Mouse (Mus musculus) liver, embryonic 14.5 days (tissue): ENCODE measurements around the gene Fbxw11. TPM values are rescaled to one million over a fixed set of nuclear protein-coding genes. Genes with fewer than 3 reads are reported as not detected.

Experiments used
- ATAC-seq: fragments of 200-750 bp; cut with Nextera tagmentation; 2 replicates; pipeline ENCODE4 v1.8.0; 2017; ENCODE audit warnings: moderate number of reproducible peaks, mild to moderate bottlenecking, moderate library complexity; ENCODE audit not compliant: insufficient read depth
- DNase-seq, 3 experiments: peaks; one replicate each; pipeline ENCODE4 v3.0.0-alpha.2; 2012 to 2013; ENCODE audit warnings: low read depth in 3 of 3, low spot score in 3 of 3
- H3K27ac ChIP-seq: fragments of 300-500 bp; sonication (generic); 2 replicates; pipeline ENCODE4 v1.5.1; 2014; ENCODE audit warnings: moderate library complexity, mild to moderate bottlenecking, control low read depth, inconsistent platforms
- H3K27me3 ChIP-seq: fragments of 300-500 bp; sonication (generic); 2 replicates; pipeline ENCODE4 v1.6.1; 2014; ENCODE audit warnings: mild to moderate bottlenecking, low read length, moderate library complexity; ENCODE audit not compliant: control insufficient read depth, insufficient read depth
- H3K36me3 ChIP-seq: fragments of 300-500 bp; sonication (generic); replicated peaks from 2 replicates; pipeline ENCODE4 v1.6.1; 2014; ENCODE audit warnings: low read depth; ENCODE audit not compliant: control insufficient read depth, insufficient read depth
- H3K4me1 ChIP-seq, 2 experiments: fragments of 200-500 bp in 1 of 2; fragments of 300-500 bp in 1 of 2; sonication (generic) in 1 of 2; replicated peaks; 2 replicates each; pipeline ENCODE4 v1.6.1; 2012 to 2014; ENCODE audit warnings: antibody characterized with exemption in 1 of 2, inconsistent platforms in 1 of 2, low read length in 1 of 2; ENCODE audit not compliant: control insufficient read depth in 2 of 2, insufficient read depth in 2 of 2
- H3K4me2 ChIP-seq: fragments of 300-500 bp; sonication (generic); 2 replicates; pipeline ENCODE4 v1.6.1; 2014; ENCODE audit warnings: low read depth, mild to moderate bottlenecking, control low read depth, moderate library complexity
- H3K4me3 ChIP-seq, 2 experiments: fragments of 200-500 bp in 1 of 2; fragments of 300-500 bp in 1 of 2; sonication (generic) in 1 of 2; 2 replicates each; pipeline ENCODE4 v1.5.1; 2012 to 2014; ENCODE audit warnings: low read depth in 2 of 2, low read length in 2 of 2, mild to moderate bottlenecking in 2 of 2, control low read depth in 1 of 2, inconsistent platforms in 1 of 2, moderate library complexity in 1 of 2; ENCODE audit not compliant: insufficient read depth in 1 of 2
- H3K9ac ChIP-seq: fragments of 300-500 bp; sonication (generic); replicated peaks from 2 replicates; pipeline ENCODE4 v1.6.1; 2014; ENCODE audit warnings: mild to moderate bottlenecking, control low read depth, moderate library complexity
- H3K9me3 ChIP-seq: fragments of 300-500 bp; sonication (generic); 2 replicates; pipeline ENCODE4 v1.6.1; 2016; ENCODE audit warnings: low read length, mixed read lengths; ENCODE audit not compliant: control insufficient read depth
- CTCF ChIP-seq: IDR thresholded peaks from 2 replicates; pipeline ENCODE4 v1.5.1; 2016; ENCODE audit warnings: antibody characterized with exemption, low read depth, control low read depth
- EP300 ChIP-seq: IDR thresholded peaks from 2 replicates; pipeline ENCODE4 v1.6.1; 2016; ENCODE audit warnings: antibody characterized with exemption, low read depth
- WGBS: fragments of 180-500 bp; shearing (Covaris S2); extraction: QIAGEN DNeasy Blood & Tissue Kit; methylation state at CpG from one replicate; pipeline ENCODE4 v1.1.7; 2014; ENCODE audit not compliant: insufficient replicate concordance; 5-methylcytosine and 5-hydroxymethylcytosine counted together
- polyA plus RNA-seq, 2 experiments: library from polyadenylated mRNA; depleted of rRNA in 1 of 2; stranded (reverse) in 1 of 2; unstranded in 1 of 2; fragments of >200 nt; fragmentation: Nextera tagmentation in 1 of 2; extraction: Ambion mirVana in 1 of 2; gene quantifications; 2 replicates each; pipeline versions ENCODE4 v1.2.1 to v1.2.3; 2012 to 2014

Fbxw11 gene
- polyA plus RNA-seq, 2 experiments: 10.9 to 13.9 TPM

- H3K4me3 ChIP-seq: no peak overlapping the region
- no peak overlapping the region for H3K4me2 ChIP-seq
- DNase-seq (no peak), ATAC-seq (no peak)
- H3K9me3 ChIP-seq: no peaks in the 10 kb centered on the region
- TF ChIP-seq EP300: no peak
- TF ChIP-seq CTCF: no peak
- H3K9ac ChIP-seq: no peak overlapping the region
- H3K27me3 ChIP-seq: no peaks in the 10 kb centered on the region
- WGBS: 76% methylated on average over 6 of the region's 6 CpGs
- no peaks in the 10 kb centered on the region for H3K36me3 ChIP-seq
- no peaks in the 10 kb centered on the region for H3K4me1 ChIP-seq
- H3K27ac ChIP-seq: no peak overlapping the region
Observed at GRCm38 (mm10) chr11:32612304-32612703, 30.2 kb upstream of the Fbxw11 start.

GRCm38 (mm10) chr11:32614463-32614862 is 28.1 kb upstream of the Fbxw11 start:
- Histone ChIP-seq H3K9me3 (no peaks in the 10 kb centered on the region), H3K27ac (no peak overlapping the region), H3K9ac (no peak overlapping the region), H3K4me1 (peaks cover 0 to 4% of the 10 kb centered on the region in 2 experiments; a peak in 2 of 4 replicates), H3K4me3 (no peak overlapping the region), H3K36me3 (no peaks in the 10 kb centered on the region), H3K4me2 (no peak overlapping the region), H3K27me3 (no peaks in the 10 kb centered on the region)
- no peak for DNase-seq
- no peak for ATAC-seq
- TF ChIP-seq CTCF (no peak), EP300 (no peak)
- whole genome bisulfite sequencing: 92% methylated on average over 29 of the region's 29 CpGs

GRCm38 (mm10) chr11:32615561-32615960 is 27.0 kb upstream of the Fbxw11 start:
- no peak overlapping the region for H3K4me2 ChIP-seq
- H3K9me3 ChIP-seq: no peaks in the 10 kb centered on the region
- DNase-seq: no peak
- no peak overlapping the region for H3K4me3 ChIP-seq
- no peaks in the 10 kb centered on the region for H3K27me3 ChIP-seq
- no peak for ATAC-seq
- 63% methylated on average over 11 of the region's 11 CpGs for WGBS
- no peaks in the 10 kb centered on the region for H3K36me3 ChIP-seq
- TF ChIP-seq EP300: no peak
- TF ChIP-seq CTCF: no peak
- peaks cover 0 to 4% of the 10 kb centered on the region in 2 experiments; a peak in 2 of 4 replicates for H3K4me1 ChIP-seq
- H3K9ac ChIP-seq: no peak overlapping the region
- no peak overlapping the region for H3K27ac ChIP-seq

GRCm38 (mm10) chr11:32616091-32616490 is 26.4 kb upstream of the Fbxw11 start:
- Histone ChIP-seq H3K4me3 (no peak overlapping the region), H3K9me3 (no peaks in the 10 kb centered on the region), H3K27ac (no peak overlapping the region), H3K36me3 (no peaks in the 10 kb centered on the region), H3K9ac (no peak overlapping the region), H3K4me1 (peaks cover 0 to 4% of the 10 kb centered on the region in 2 experiments; a peak in 2 of 4 replicates), H3K4me2 (no peak overlapping the region), H3K27me3 (no peaks in the 10 kb centered on the region)
- WGBS: 76% methylated on average over 6 of the region's 6 CpGs
- DNase-seq (no peak), ATAC-seq (no peak)
- TF ChIP-seq CTCF (no peak), EP300 (no peak)

DNA sequence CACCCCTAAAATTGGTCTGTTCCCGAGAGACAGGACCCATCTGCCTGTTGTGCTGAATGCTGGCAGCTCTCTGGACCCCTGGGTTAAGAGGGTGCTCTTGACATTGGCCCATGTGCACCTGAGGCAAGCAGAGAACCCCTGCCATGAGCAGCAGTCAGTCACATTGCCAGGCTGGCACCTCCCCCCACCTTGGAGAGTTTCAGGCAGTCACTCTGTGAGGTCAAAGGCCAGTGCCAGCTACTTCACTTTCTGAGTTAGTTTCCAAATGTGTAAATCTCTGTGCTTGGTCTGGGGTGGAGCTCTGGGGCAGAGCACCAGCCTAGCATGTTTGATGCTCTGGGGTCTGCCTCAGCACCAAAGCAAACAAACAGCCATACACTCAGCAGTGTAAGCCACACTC is 24.5 kb upstream of the Fbxw11 start:
- no peaks in the 10 kb centered on the region for H3K27me3 ChIP-seq
- ATAC-seq (no peak), DNase-seq (no peak)
- no peaks in the 10 kb centered on the region for H3K9me3 ChIP-seq
- no peak overlapping the region for H3K4me3 ChIP-seq
- H3K4me2 ChIP-seq: no peak overlapping the region
- peaks cover 0 to 4% of the 10 kb centered on the region in 2 experiments; a peak in 2 of 4 replicates for H3K4me1 ChIP-seq
- no peak overlapping the region for H3K27ac ChIP-seq
- TF ChIP-seq CTCF: no peak
- TF ChIP-seq EP300: no peak
- 55% methylated on average over 1 of the region's 1 CpGs for WGBS
- no peaks in the 10 kb centered on the region for H3K36me3 ChIP-seq
- no peak overlapping the region for H3K9ac ChIP-seq
